Mouse (Mus musculus) myocyte (in vitro differentiated cells): Measurements from ENCODE around the gene Mcrip1.

Experiments
- E2F4 ChIP-seq: IDR thresholded peaks from one replicate; pipeline ENCODE4 v1.6.1; 2011; ENCODE audit warnings: mild to moderate bottlenecking, control low read depth, moderate library complexity; ENCODE audit not compliant: insufficient read depth
- MAX ChIP-seq: IDR thresholded peaks from one replicate; pipeline ENCODE4 v1.6.1; 2011; ENCODE audit warnings: low read depth, mild to moderate bottlenecking, control low read depth
- POLR2A ChIP-seq: IDR thresholded peaks from one replicate; pipeline ENCODE4 v1.6.1; 2011; ENCODE audit warnings: low read depth, mild to moderate bottlenecking, control low read depth, moderate library complexity; ENCODE audit not compliant: insufficient read length
- POLR2AphosphoS2 ChIP-seq: IDR thresholded peaks from one replicate; pipeline ENCODE4 v1.6.1; 2011; ENCODE audit warnings: low read depth, control low read depth; ENCODE audit not compliant: insufficient read length
- USF1 ChIP-seq: IDR thresholded peaks from one replicate; pipeline ENCODE4 v1.6.1; 2011; ENCODE audit warnings: low read depth, mild to moderate bottlenecking, control low read depth, moderate library complexity

GRCm38 (mm10) chr11:120575940-120576339 lies 26.4 kb upstream of the Mcrip1 start:
- TF ChIP-seq POLR2A (no peak), MAX (no peak), POLR2AphosphoS2 (no peak), E2F4 (no peak), USF1 (no peak)
